Mouse (Mus musculus) neural tube, embryonic 15.5 days (tissue): ENCODE data around the gene Gimap5. TPM values are rescaled to one million over a fixed set of nuclear protein-coding genes. Genes with fewer than 3 reads are reported as not detected.

ENCODE experiments used
- ATAC-seq: fragments of 200-750 bp; cut with Nextera tagmentation; 2 replicates; pipeline ENCODE4 v1.8.0; 2017; ENCODE audit warnings: mild to moderate bottlenecking, moderate TSS enrichment, moderate library complexity; ENCODE audit not compliant: low FRiP score
- H3K27ac ChIP-seq: fragments of 300-500 bp; sonication (generic); replicated peaks from 2 replicates; pipeline ENCODE4 v1.5.1; 2015; ENCODE audit warnings: mild to moderate bottlenecking, inconsistent platforms
- H3K27me3 ChIP-seq: fragments of 300-500 bp; sonication (generic); replicated peaks from 2 replicates; pipeline ENCODE4 v1.6.1; 2015; ENCODE audit warnings: inconsistent platforms
- H3K36me3 ChIP-seq: fragments of 300-500 bp; sonication (generic); 2 replicates; pipeline ENCODE4 v1.6.1; 2015; ENCODE audit warnings: inconsistent platforms
- H3K4me1 ChIP-seq: fragments of 300-500 bp; sonication (generic); 2 replicates; pipeline ENCODE4 v1.6.1; 2015; ENCODE audit warnings: inconsistent platforms
- H3K4me2 ChIP-seq: fragments of 300-500 bp; sonication (generic); 2 replicates; pipeline ENCODE4 v1.6.1; 2015; ENCODE audit warnings: inconsistent platforms, mild to moderate bottlenecking, moderate library complexity
- H3K4me3 ChIP-seq: fragments of 300-500 bp; sonication (generic); replicated peaks from 2 replicates; pipeline ENCODE4 v1.5.1; 2015; ENCODE audit warnings: mild to moderate bottlenecking, inconsistent platforms
- H3K9ac ChIP-seq: fragments of 300-500 bp; sonication (generic); replicated peaks from 2 replicates; pipeline ENCODE4 v1.6.1; 2015; ENCODE audit warnings: mild to moderate bottlenecking, inconsistent platforms
- H3K9me3 ChIP-seq: fragments of 300-500 bp; sonication (generic); replicated peaks from 2 replicates; pipeline ENCODE4 v1.6.1; 2016; ENCODE audit warnings: inconsistent platforms
- WGBS: fragments of 180-500 bp; shearing (Covaris S2); methylation state at CpG from one replicate; pipeline ENCODE4 v1.1.7; 2015; ENCODE audit warnings: mixed read lengths; 5-methylcytosine and 5-hydroxymethylcytosine counted together
- polyA plus RNA-seq: library from polyadenylated mRNA; unstranded; fragments of >200 nt; fragmentation: Nextera tagmentation; extraction: Ambion mirVana; gene quantifications from 2 replicates; pipeline ENCODE4 v1.2.1, GENCODE M21; 2015

Gimap5 gene
- polyA plus RNA-seq, 1 experiment from 2014 or later: 1.7 TPM

DNA sequence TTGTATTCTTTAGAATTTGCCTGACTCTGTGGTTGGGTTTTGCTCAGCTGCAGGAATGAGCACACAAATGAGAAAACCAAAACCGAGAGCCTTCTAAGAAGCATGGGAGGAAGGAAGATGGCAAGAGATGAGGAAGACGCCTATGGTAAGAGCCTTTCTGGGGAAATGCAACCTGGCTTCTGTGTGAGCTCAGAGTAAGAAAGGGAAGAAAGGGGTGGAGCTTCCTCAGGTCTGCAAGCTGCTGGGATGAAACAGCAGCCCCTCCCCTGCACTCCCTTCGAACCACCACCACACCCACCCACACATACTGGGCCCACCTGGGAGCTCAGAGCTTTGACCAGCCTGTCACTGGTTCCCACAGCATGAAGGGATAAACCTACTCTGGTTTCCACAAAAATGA is 4.7 kb upstream of the Gimap5 start:
- H3K9me3 ChIP-seq: no peaks in the 10 kb centered on the region
- no peak overlapping the region for H3K27ac ChIP-seq
- H3K4me1 ChIP-seq: peaks cover 15% of the 10 kb centered on the region
- no peaks in the 10 kb centered on the region for H3K36me3 ChIP-seq
- 34% methylated on average over 3 of the region's 3 CpGs for WGBS
- H3K27me3 ChIP-seq: peaks cover 24% of the 10 kb centered on the region; the same call in 1 of the 2 replicates
- H3K4me3 ChIP-seq: no peak overlapping the region
- H3K9ac ChIP-seq: no peak overlapping the region
- H3K4me2 ChIP-seq: peak overlapping the region; percentile 91; the same call in 1 of the 2 replicates
- ATAC-seq: no peak

DNA sequence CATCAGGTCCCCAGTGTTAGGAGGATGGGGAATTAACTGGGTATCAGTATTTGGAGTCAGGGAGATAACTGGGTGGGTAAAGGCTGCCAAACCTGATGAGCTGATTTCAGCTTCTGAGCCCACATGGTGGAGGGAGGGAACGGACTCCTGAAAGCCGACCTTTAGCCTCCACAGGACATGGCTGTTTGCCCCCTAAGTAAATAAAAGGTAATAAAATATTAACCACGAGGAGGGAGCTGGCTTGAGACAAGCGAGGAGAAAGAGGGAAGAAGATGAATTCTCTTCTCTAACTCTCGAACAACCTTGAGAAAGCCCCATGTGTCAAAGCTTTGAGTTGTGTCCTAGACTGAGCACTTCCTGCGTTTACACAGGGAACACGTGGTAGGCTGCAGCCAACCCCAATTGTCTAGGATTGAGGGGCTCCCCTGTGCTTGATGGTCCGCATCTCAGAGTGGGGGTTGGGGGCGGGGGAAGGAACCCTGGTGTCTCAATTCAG is 4.2 kb upstream of the Gimap5 start:
- H3K27me3 ChIP-seq: peaks cover 24% of the 10 kb centered on the region; the same call in 1 of the 2 replicates
- no peaks in the 10 kb centered on the region for H3K9me3 ChIP-seq
- peaks cover 15% of the 10 kb centered on the region for H3K4me1 ChIP-seq
- peak overlapping the region; percentile 55; the same call in 1 of the 2 replicates for H3K4me3 ChIP-seq
- peak overlapping the region; percentile 91 for H3K4me2 ChIP-seq
- no peak overlapping the region for H3K27ac ChIP-seq
- no peaks in the 10 kb centered on the region for H3K36me3 ChIP-seq
- ATAC-seq: peak; percentile 76
- H3K9ac ChIP-seq: no peak overlapping the region
- 21% methylated on average over 9 of the region's 9 CpGs for WGBS

DNA sequence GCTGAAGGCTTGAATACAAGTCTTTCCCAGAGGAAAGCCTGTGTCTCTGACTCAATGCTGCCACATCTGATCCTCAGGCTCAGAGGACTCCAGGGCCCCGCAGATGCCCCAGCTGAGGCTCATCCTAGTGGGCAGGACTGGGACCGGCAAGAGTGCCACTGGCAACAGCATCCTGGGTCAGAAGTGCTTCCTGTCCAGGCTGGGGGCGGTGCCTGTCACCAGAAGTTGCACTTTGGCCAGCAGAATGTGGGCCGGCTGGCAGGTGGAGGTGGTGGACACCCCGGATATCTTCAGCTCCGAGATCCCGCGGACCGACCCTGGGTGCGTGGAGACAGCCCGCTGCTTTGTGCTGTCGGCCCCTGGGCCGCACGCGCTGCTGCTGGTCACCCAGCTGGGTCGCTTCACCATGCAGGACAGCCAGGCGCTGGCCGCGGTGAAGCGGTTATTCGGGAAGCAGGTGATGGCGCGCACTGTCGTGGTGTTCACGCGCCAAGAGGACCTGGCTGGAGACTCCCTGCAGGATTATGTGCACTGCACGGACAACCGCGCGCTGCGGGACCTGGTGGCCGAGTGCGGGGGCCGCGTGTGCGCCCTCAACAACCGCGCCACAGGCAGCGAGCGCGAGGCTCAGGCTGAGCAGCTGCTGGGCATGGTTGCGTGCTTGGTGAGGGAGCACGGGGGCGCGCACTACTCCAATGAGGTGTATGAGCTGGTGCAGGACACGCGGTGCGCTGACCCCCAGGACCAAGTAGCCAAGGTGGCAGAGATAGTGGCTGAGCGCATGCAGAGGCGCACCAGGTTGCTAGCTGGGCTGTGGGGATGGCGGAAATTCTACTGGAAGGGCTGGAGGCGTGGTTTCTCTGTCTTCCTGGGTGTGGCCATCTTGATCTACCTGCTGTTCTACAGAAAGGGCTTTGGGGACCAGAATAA is 3.3 kb upstream of the Gimap5 start:
- no peaks in the 10 kb centered on the region for H3K9me3 ChIP-seq
- 4% methylated on average over 52 of the region's 52 CpGs for WGBS
- peak; percentile 84 for ATAC-seq

DNA sequence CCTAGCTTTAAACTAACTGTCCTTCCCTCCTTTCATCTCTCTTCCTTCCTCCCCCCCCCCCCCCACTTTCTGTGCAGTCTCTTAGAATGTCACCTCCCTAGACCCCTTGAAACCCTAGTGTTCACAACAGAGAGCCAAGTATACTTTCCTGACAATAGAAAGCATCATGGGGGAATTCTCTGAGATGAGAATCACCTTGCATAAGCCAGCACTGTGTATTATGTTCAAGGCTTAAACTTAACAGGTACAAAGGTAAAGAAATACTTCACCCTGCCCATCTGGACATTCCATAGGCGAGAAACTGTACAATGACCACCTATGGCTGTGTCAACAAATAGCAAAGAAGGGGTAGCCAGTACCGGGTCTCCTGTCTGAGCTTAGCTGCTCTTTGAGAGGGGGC is 507 bp upstream of the Gimap5 start:
- peaks cover 24% of the 10 kb centered on the region; the same call in 1 of the 2 replicates for H3K27me3 ChIP-seq
- WGBS: 70% methylated on average over 2 of the region's 2 CpGs
- H3K36me3 ChIP-seq: no peaks in the 10 kb centered on the region
- no peaks in the 10 kb centered on the region for H3K9me3 ChIP-seq
- no peak overlapping the region for H3K4me2 ChIP-seq
- H3K27ac ChIP-seq: no peak overlapping the region
- no peak overlapping the region for H3K4me3 ChIP-seq
- H3K4me1 ChIP-seq: peaks cover 15% of the 10 kb centered on the region
- no peak for ATAC-seq
- no peak overlapping the region for H3K9ac ChIP-seq

More for the DNA sequence above, 3.3 kb upstream of the Gimap5 start:
- H3K4me3 ChIP-seq: peak overlapping the region; percentile 55
- peak overlapping the region; percentile 60 for H3K9ac ChIP-seq
- peaks cover 15% of the 10 kb centered on the region for H3K4me1 ChIP-seq
- H3K4me2 ChIP-seq: peak overlapping the region; percentile 91
- H3K27me3 ChIP-seq: peaks cover 24% of the 10 kb centered on the region; the same call in 1 of the 2 replicates
- H3K27ac ChIP-seq: peak overlapping the region; percentile 51
- H3K36me3 ChIP-seq: no peaks in the 10 kb centered on the region

DNA sequence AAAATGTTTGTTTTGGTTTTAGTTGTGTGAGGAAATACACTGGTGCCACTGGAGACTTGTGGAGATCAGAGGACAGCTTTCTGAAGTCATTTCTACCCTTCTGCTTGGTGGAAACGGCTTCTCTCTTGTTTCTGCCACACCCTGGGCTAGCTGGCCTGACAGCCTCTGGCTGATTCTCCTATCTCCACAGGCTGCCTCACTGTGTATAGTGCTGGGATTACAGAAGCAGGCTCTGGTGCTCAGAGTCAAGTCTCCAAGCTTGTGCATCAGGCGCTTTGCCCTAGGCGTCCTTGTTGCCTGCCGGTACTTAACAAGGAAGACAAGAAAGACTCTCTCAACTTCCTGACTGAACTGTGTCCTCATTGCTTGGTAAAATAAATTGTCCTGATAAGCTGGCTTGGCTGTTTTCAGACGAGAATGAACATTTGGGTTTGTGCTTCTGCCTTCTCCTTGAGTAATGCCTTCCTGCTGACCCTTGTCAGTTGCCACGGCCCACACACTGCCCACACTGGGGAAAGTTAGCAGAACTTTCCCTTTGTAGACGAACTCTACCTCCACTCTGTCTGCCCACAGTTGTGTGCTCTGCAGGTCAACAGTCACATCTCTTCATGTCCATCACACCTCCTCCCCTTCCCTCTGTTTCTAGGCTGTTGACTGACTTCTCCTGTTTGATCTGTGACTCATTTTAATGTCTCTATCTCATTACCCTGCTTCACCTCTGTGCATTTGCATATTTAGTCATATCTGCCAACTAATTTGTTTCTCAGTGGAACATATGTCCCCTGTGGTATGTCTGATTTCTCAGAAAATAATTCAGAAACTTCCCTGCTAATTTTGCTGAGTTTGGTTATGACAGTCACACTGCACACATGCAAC is 1.3 kb downstream of the Gimap5 start:
- H3K27ac ChIP-seq: no peak overlapping the region
- peaks cover 9% of the 10 kb centered on the region for H3K4me1 ChIP-seq
- no peaks in the 10 kb centered on the region for H3K9me3 ChIP-seq
- ATAC-seq: no peak
- no peak overlapping the region for H3K4me2 ChIP-seq
- H3K36me3 ChIP-seq: no peaks in the 10 kb centered on the region
- H3K9ac ChIP-seq: no peak overlapping the region
- no peak overlapping the region for H3K4me3 ChIP-seq
- WGBS: 78% methylated on average over 7 of the region's 7 CpGs
- peaks cover 9% of the 10 kb centered on the region; the same call in 1 of the 2 replicates for H3K27me3 ChIP-seq

DNA sequence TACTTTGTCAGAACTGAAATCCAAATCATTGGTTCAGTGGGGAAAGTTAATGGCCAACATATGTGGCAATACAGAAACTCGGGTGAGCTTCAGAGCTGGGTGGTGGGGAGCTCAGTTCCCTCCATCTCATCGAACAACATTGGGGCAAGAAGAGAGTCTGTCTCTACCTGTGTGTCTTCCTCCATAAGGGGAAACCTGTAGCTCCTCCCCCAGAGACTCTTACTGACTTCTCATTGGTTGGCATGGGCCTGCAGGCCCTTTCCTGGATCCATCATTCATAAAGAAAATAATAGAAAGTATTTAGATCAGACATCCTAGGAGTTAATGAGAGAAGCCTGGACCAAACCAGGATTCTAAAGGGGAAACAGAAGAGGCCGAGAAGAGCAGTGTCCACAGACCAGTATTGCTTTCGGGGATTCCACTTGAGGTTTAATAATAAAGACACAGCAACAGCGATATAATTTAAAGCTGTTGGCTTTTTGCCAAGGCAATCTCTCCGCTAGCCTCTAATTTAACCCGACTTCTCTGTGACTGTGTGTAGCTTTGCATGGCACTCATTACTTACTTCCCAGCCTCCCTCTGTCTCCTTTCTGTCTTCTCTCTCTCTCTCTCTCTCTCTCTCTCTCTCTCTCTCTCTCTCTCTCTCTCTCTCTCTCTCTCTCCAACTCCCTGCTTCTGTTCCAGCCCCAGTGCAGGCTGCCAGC is 17.7 kb downstream of the Gimap5 start:
- Histone ChIP-seq H3K4me3 (no peak overlapping the region), H3K36me3 (no peaks in the 10 kb centered on the region), H3K4me1 (no peaks in the 10 kb centered on the region), H3K4me2 (no peak overlapping the region), H3K9me3 (no peaks in the 10 kb centered on the region), H3K9ac (no peak overlapping the region), H3K27ac (no peak overlapping the region), H3K27me3 (no peaks in the 10 kb centered on the region)
- no peak; the same call in 1 of the 2 replicates for ATAC-seq
- WGBS: 55% methylated on average over 7 of the region's 7 CpGs

DNA sequence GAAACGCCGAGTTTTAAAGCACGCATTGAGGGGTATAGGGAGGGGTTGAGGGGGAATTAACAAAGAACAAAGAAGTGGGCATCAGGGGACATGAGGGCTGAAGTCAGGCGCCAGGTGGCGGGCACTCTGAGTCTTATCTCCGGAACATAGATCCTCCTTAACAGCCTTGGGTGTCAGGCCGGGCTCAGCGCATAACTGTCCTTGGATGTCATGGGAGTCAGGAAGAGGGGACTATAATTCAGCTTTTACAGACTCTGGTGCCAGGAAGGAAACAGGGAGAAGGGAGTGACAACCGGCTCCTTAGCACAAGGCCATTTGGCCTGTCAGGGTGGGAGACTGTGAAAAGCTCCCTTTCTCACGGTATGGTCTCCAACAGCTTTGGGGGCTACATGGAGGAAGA is 18.5 kb downstream of the Gimap5 start:
- H3K9ac ChIP-seq: no peak overlapping the region
- H3K27me3 ChIP-seq: no peaks in the 10 kb centered on the region
- no peak overlapping the region for H3K27ac ChIP-seq
- no peak overlapping the region for H3K4me3 ChIP-seq
- 88% methylated on average over 10 of the region's 10 CpGs for WGBS
- H3K36me3 ChIP-seq: no peaks in the 10 kb centered on the region
- no peaks in the 10 kb centered on the region for H3K9me3 ChIP-seq
- H3K4me2 ChIP-seq: no peak overlapping the region
- H3K4me1 ChIP-seq: no peaks in the 10 kb centered on the region
- ATAC-seq: no peak

DNA sequence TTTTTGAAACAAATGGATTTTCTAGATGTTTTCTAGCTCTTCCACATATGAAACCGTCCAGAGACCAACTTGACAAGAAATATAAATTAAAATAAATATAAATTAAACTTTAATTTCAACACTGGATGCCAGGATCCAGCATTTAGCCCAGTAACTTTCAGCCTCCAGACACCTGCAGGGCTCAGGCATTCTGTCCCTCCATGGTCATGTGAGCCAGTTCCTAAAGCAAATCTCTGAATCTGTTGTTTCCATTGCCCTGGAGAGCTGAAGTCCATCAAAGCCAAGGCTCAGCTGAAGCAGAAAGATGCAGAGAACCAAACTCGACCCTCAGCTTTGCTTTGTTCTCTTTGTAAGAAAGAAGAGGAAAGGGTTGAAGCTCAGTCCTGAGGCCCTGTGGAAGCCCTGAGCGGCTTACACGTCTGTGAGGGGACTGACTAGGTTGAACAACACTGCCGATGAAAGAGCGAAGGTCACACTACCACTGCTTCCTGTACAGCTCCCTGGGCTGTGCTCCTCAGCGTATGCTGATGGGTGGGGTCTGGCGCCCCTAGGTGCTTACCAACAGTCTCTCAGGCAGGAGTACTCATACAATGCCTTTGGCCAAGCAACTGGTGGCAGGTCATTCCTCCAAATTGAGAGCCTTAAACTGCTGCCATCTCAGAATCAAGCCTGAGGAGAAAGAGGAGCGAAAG is 22.3 kb downstream of the Gimap5 start:
- H3K9me3 ChIP-seq: no peaks in the 10 kb centered on the region
- WGBS: 79% methylated on average over 9 of the region's 9 CpGs
- no peak for ATAC-seq
- no peaks in the 10 kb centered on the region for H3K36me3 ChIP-seq
- H3K27me3 ChIP-seq: no peaks in the 10 kb centered on the region
- H3K27ac ChIP-seq: no peak overlapping the region
- H3K4me3 ChIP-seq: no peak overlapping the region
- H3K4me2 ChIP-seq: no peak overlapping the region
- H3K9ac ChIP-seq: no peak overlapping the region
- H3K4me1 ChIP-seq: peaks cover 5% of the 10 kb centered on the region; the same call in 1 of the 2 replicates

DNA sequence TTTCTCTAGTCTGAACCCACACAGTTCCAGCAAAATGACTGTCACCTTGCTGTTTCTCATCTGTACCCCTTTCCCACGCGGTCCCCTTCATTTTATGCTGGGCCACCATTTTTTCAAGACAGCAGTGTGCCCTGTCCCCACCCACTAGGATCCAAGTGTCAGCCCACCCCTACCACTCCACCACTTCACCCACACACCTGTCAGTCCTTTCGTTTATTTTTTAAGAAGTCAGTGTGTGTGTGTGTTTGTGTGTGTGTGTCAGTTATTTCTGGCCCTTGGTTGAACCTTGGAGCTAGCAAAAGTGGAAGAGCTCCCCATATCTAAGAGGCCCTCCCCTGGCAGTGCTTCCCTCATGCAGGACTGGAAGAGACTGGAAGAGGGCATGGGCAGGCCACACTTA is 22.9 kb downstream of the Gimap5 start:
- WGBS: 93% methylated on average over 3 of the region's 3 CpGs
- no peak for ATAC-seq
- H3K4me2 ChIP-seq: no peak overlapping the region
- H3K36me3 ChIP-seq: no peaks in the 10 kb centered on the region
- H3K4me3 ChIP-seq: no peak overlapping the region
- peaks cover 5% of the 10 kb centered on the region; the same call in 1 of the 2 replicates for H3K4me1 ChIP-seq
- H3K9ac ChIP-seq: no peak overlapping the region
- no peaks in the 10 kb centered on the region for H3K9me3 ChIP-seq
- H3K27me3 ChIP-seq: no peaks in the 10 kb centered on the region
- no peak overlapping the region for H3K27ac ChIP-seq

DNA sequence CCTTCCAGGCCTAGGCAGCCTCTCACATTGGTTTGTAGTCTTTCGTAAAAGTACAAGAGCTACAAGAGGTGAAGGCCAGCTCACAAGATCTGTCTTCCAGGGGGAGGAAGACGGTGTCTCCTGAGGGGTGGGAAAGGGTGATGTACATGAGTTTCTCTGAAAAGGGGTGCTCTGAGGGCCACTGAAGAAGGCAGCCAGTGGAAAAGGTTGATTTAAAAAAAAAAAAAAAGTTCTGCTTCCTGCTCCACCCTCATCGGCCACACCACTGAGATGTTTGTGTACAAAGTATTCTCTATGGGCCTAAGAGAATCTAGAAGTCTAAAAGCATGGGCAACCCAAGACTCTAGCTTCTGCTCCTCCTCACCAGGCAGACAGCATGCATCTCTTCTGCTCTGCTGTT is 24.7 kb downstream of the Gimap5 start, which contains the start of gene Gimap3:
TSS of gene Gimap3 (minus strand) at position 156 of the 400 bp plus-strand sequence.
- H3K27me3 ChIP-seq: no peaks in the 10 kb centered on the region
- no peak within 1 kb of the TSS for H3K9ac ChIP-seq
- H3K36me3 ChIP-seq: no peaks in the 10 kb centered on the region
- H3K4me3 ChIP-seq: no peak within 1 kb of the TSS
- ATAC-seq: no peak
- WGBS: 92% methylated on average over 3 of the region's 3 CpGs
- H3K27ac ChIP-seq: no peak within 1 kb of the TSS
- H3K4me2 ChIP-seq: no peak within 1 kb of the TSS
- peaks cover 5% of the 10 kb centered on the region; the same call in 1 of the 2 replicates for H3K4me1 ChIP-seq
- no peaks in the 10 kb centered on the region for H3K9me3 ChIP-seq
